Mouse (Mus musculus): ENCODE data around the gene Cib2. TPM values are rescaled to one million over a fixed set of nuclear protein-coding genes. Genes with fewer than 3 reads are reported as not detected.

Cib2 gene
- total RNA-seq, 2 experiments from 2014 or later = 1.4 to 1.7 TPM

- intact Hi-C loops (cut with DNase I) = loop anchor here (2.0 to 10.0 kb wide), 3 partner anchors 57 to 643 kb away; partner anchors contain the start of genes Idh3a and Ube2q2
Observed at GRCm38 (mm10) chr9:54501453-54502110, 58.4 kb downstream of the Cib2 start, which contains the start of gene Dmxl2. TSS of gene Dmxl2 (minus strand) at chr9:54501626.

GRCm38 (mm10) chr9:54500832-54501452 lies 59.1 kb downstream of the Cib2 start:
- intact Hi-C loops (cut with DNase I) = loop anchor here (5.0 to 10.0 kb wide), 2 partner anchors 86 to 644 kb away; partner anchors contain the start of genes Idh3a and Ube2q2
- DNase-seq = peak in 1 of 2 experiments; percentile 47

More at GRCm38 (mm10) chr9:54501453-54502110, 58.4 kb downstream of the Cib2 start, which contains the start of gene Dmxl2:
- peak; percentile 87 to 89 for DNase-seq

- intact Hi-C loops (cut with DNase I) = loop anchor here (5.0 to 10.0 kb wide), 2 partner anchors 88 to 645 kb away; partner anchors contain the start of genes Idh3a and Ube2q2
- no peak for DNase-seq
Observed at GRCm38 (mm10) chr9:54499791-54500190, 60.2 kb downstream of the Cib2 start.

GRCm38 (mm10) chr9:54499291-54499690 lies 60.7 kb downstream of the Cib2 start:
- intact Hi-C loops (cut with DNase I) = no loop called here
- no peak for DNase-seq

Other genes with a start within 250 kb of the Cib2 start
- gene Dmxl2, start 58.6 kb downstream of the Cib2 start, total RNA-seq (2021) = 10 to 100 TPM; 22.3 to 25.6 TPM
- gene Sh2d7, start 21.2 kb downstream of the Cib2 start, total RNA-seq (2021) = not detected
- 100 to 1,000 TPM; 577 to 619 TPM for gene Idh3a, start 26.1 kb upstream of the Cib2 start, total RNA-seq (2021)
- gene Acsbg1, start 101.7 kb upstream of the Cib2 start, total RNA-seq (2021) = under 1 TPM; 0.19 to 0.72 TPM
- 10 to 100 TPM; 71.4 to 80.4 TPM for gene Dnaja4, start 138.7 kb upstream of the Cib2 start, total RNA-seq (2021)
- gene Wdr61, start 174.3 kb upstream of the Cib2 start, total RNA-seq (2021) = 10 to 100 TPM; 28.2 to 31.7 TPM
- not detected for gene Crabp1, start 204.5 kb upstream of the Cib2 start, total RNA-seq (2021)

All from heart, postnatal 36 days (tissue).